Mouse (Mus musculus): ENCODE measurements around the gene Rsph9.

DNA sequence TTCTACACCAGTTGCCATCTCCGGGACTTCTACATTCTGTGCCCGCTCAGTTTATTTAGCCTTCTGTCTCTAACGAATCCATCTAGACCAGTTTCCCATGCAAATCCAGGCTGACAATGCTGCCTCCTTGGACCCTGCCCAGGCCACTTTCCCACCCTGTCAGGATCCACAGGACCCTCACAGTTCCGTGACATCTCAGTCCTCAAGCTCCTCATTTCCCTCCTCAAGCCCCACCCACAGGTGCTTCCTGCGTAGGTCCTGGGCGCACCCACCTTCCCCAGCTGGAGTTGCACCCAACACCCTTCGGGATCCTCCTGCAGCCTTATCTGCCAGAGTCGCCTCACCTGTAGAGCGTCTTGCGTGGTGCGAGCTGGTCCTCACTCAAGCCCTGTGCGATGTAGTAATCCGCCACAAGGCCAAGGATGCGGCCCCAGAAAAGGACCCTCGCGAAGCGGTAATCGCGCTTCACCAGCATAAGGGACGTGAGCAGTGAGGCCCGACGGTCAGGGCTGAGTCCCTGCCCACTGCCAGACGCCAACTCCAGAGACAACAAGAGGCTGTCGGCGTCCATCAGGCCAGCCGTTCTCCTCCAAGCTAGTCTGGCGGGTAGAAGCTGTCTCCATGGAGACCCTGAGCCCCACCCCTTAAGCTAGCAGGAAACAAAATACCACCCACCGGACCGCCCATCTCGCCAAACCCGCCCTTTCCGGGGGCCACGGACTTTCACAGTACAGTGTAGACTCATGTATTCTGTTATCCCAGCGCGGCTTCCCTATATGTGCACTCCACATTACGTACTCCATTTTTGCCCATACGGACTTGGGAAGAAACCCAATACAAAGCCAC lies at the start of gene Rsph9:
- TF ChIP-seq CTCF (conservative IDR thresholded peaks at IDR 0.05; ENCODE audit: insufficient read depth, insufficient read length, low read depth, low read length) (no peak), POLR2A (IDR thresholded peaks at IDR 0.05; ENCODE audit: low read depth, low read length) (no peak)

Measured in kidney, adult 2 months (tissue).